Mouse (Mus musculus): ENCODE results near the gene Cdkl4.
"Not testable (repeated sequence)": the region's sequence is repeated elsewhere in the genome, so short reads cannot be mapped to it uniquely, and the experiment has no call there.

Gene Cdkl4

GRCm38 (mm10) chr17:80577639-80578038, at the start of gene Cdkl4:
Gene Cdkl4 (minus strand): TSS chr17:80577813.
- DNase-seq (ENCODE audit: low spot score in 2 of 2) = no peak

DNA sequence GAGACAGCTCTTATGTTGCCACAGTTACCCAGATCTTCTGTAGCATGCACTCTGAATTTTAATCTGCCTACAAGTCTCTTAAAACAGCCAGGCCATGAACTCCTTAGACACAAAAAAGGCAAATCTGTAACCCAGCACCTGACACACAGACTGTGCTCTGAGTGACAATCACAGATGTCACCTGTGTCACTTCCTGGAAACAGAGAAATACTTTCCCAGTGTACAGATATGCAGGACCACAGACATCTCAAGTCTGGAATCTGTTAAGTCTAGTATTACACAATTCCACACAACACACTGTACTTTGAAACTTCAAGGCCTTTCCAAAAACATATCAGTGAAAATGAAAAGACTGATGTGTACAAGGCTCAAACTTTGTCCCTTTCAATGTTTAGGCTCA, 47.4 kb upstream of the Cdkl4 start:
- no peak for DNase-seq (ENCODE audit: low spot score in 2 of 2)

DNA sequence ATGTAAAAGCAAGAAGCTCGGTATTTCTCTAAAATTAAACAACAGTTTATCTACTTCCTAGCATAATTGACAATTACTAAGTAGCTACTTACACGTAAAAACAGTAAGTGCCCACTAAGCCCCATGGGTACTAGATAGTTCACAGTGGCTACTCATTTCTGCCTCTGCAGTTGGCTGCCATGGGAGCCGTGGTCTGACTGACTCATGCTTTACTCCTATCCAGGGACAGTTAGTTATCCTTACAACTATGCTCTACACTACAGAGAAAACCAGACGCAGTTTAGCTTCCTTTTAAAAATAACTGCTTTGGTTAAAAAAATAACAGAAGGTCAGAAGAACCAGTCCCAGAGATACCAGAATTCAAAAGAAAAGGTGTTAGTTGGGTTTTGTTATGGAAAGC, 44.1 kb upstream of the Cdkl4 start:
- DNase-seq (ENCODE audit: low spot score in 2 of 2) = no peak

- peak; percentile 75 to 76 for DNase-seq (ENCODE audit: low spot score in 2 of 2)
These were observed 43.3 kb upstream of the Cdkl4 start for GRCm38 (mm10) chr17:80620786-80621423.

- DNase-seq (ENCODE audit: low spot score in 2 of 2) = no peak
These were observed 41.9 kb upstream of the Cdkl4 start for GRCm38 (mm10) chr17:80619556-80619955.

- no peak for DNase-seq (ENCODE audit: low spot score in 2 of 2)
These were observed 41.3 kb upstream of the Cdkl4 start for GRCm38 (mm10) chr17:80618890-80619289.

- no peak for DNase-seq (ENCODE audit: low spot score in 2 of 2)
These were observed 26.2 kb upstream of the Cdkl4 start for GRCm38 (mm10) chr17:80603806-80604205.

DNA sequence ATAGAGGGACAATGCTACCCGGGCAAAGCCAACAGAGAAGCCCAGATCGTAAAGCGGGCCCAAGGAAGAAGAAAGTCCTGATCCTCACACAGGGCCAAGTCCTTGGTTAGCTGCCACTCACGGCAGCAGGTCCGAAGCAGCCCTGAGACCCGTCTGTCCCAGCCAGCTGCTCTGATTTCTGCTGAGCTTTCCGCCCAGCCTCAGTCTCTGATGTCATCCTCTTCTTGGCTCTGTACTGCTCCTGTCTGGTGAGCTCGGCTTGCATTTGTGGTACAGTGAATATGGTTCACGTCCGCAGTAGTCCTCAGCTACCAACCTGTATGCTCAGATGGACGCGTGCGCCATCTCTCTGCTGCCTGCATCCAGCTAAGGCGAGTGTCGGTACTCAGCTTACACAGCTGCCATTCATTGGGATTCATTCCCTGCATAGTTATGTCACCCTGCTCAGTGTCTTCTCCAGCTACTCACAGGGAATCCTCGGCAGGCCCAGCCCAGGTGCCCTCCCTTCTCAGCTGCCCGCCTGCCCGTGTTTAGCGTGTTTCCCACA, 25.5 kb upstream of the Cdkl4 start:
- DNase-seq (ENCODE audit: low spot score in 2 of 2) = no peak

DNA sequence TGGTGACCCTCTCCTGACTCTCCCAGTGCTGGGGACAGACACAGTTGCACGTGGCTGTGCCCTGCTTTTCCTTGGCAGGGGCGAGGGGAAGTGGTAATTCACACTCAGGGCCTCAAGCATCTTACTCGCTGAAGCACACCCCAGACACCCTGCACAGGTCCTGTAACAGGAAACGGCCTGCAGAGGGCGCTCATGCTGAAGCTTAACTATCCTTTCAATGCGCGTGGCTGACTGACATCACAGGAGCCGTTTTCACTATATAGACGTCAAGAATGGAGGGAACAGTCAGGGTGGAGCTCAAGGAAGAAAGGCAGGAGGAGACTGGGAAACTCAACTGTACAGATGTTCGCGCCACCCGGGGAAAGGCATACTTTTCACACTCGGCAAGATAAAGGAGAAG, 23.8 kb upstream of the Cdkl4 start:
- DNase-seq (ENCODE audit: low spot score in 2 of 2) = peak; percentile 56 to 67

- no peak for DNase-seq (ENCODE audit: low spot score in 2 of 2)
These were observed 5.4 kb upstream of the Cdkl4 start for GRCm38 (mm10) chr17:80583051-80583450.

GRCm38 (mm10) chr17:80579901-80580300, 2.3 kb upstream of the Cdkl4 start:
- no peak for DNase-seq (ENCODE audit: low spot score in 2 of 2)

DNA sequence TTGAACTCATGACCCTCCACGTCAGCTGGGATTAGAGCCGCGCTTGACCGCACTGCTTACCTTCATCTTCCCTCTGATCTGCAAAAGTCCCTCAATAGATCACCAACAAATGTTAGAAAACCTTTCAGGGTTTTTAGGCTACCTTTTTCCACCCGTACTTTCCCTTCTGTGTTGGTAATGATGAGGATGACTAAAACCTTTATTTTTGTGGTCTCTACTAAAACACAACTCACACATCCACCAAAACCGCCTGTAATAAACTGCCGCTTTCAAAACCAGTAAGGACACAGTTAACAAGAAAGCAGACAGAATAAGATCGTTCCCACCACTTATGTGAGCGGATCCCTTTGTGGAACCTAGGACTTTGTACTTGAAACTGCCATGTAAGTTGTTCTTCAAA, 1.5 kb upstream of the Cdkl4 start:
- DNase-seq (ENCODE audit: low spot score in 2 of 2) = no peak

- DNase-seq (ENCODE audit: low spot score in 2 of 2) = no peak
These were observed 428 bp upstream of the Cdkl4 start for GRCm38 (mm10) chr17:80578041-80578440.

- peak; percentile 81 to 82 for DNase-seq (ENCODE audit: low spot score in 2 of 2)
These were observed 399 bp downstream of the Cdkl4 start for GRCm38 (mm10) chr17:80577214-80577613.

GRCm38 (mm10) chr17:80575008-80575407, 2.6 kb downstream of the Cdkl4 start:
- no peak for DNase-seq (ENCODE audit: low spot score in 2 of 2)

DNA sequence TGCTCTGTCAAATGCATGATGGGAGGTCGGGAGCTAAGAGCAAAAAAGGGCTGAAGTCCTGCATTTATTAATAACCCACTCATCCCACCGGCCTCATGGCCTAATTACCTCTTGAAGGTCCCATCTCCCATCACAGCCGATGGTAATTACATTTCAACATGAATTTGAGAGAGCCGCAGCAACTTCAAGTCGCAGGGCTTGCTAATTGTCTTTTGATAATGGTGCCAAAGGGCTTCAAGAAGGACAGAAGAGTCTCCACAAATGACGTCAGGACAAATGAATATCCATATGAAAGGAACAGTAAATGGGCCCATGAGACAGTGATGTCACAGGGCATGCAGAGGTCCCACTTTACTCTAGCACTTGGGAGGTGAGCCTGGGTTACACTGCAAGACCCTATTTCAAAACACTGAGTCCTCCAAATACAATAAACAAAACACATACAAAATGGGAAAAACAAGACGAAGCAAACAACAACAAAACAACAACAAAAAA, 3.1 kb downstream of the Cdkl4 start:
- no peak for DNase-seq (ENCODE audit: low spot score in 2 of 2)

GRCm38 (mm10) chr17:80572187-80572935, 5.3 kb downstream of the Cdkl4 start:
- DNase-seq (ENCODE audit: low spot score in 2 of 2) = no peak

- DNase-seq (ENCODE audit: low spot score in 2 of 2) = no peak
These were observed 6.2 kb downstream of the Cdkl4 start for GRCm38 (mm10) chr17:80571460-80571859.

DNA sequence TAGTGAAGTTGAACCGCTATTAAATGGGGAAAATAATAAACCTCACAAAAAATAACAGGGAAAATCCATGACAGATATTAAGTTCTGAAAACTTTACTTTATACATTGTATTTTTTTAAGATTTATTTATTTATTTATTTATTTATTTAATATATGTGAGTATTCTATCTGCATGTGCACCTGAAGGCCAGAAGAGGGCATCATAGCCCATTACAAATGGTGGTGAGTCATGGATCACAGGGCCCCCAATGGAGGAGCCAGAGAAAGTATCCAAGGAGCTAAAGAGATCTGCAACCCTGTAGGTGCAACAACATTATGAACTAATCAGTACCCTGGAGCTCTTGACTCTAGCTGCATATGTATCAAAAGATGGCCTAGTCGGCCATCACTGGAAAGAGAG, 7.9 kb downstream of the Cdkl4 start:
- not testable (repeated sequence) for DNase-seq (ENCODE audit: low spot score in 2 of 2)

DNA sequence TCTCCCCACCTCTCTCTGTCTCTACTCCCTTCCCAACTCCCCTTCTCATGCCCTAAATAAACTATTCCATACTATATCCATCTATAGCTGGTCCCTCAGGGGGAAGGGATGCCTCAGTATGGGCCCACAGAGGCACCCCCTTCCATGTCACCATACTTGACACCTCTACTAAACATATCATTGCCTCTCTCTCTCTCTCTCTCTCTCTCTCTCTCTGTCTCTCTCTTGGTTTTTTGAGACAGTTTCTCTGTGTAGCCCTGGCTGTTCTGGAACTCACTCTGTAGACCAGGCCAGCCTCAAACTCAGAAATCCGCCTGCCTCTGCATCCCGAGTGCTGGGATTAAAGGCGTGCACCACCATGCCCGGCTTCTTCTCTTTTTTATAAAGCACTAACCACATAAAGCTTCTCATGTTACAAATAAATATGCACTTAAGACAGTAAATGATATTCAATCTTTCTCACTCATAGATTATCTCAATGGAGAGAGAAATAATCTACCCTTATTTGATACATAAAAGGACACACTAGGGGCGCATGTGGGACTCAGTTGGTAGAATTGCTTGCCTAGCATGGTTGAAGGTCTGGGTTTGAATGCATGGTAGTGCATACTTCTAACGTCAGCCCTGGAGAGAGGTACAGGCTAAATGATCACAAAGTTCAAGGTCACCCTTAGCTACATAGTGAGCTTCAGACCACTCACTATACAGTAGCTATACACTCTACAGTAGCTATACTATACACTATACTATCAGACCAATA, 8.6 kb downstream of the Cdkl4 start:
- DNase-seq (ENCODE audit: low spot score in 2 of 2) = no peak

GRCm38 (mm10) chr17:80568441-80568840, 9.2 kb downstream of the Cdkl4 start:
- DNase-seq (ENCODE audit: low spot score in 2 of 2) = no peak

DNA sequence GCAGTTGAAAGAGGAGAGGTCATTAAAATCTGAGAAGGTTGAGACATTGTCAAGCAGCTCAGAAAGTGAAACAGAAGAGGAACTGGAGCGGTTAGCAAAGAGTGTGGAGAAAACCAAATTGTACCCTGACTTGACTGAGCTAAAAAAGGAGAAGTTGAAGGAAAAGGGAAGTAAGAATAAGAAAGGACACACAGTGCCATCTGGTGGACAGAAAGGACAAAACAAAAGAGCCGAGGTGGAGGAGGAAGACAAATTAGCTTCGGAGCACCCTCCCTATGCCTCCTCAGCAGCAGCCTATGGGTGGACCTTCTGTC, 13.0 kb downstream of the Cdkl4 start:
- DNase-seq (ENCODE audit: low spot score in 2 of 2) = peak; percentile 26 to 31
